Mouse (Mus musculus) forebrain, postnatal 0 days (tissue): Measurements from ENCODE around the gene Golt1a. TPM values are rescaled to one million over a fixed set of nuclear protein-coding genes. Genes with fewer than 3 reads are reported as not detected.

Experiments used
- ATAC-seq: fragments of 200-750 bp; cut with Nextera tagmentation; 2 replicates; pipeline ENCODE4 v1.8.0; 2017; ENCODE audit warnings: mild to moderate bottlenecking, moderate library complexity
- DNase-seq: peaks from one replicate; pipeline ENCODE4 v3.0.0-alpha.2; 2015
- H3K27ac ChIP-seq: fragments of 300-500 bp; sonication (generic); 2 replicates; pipeline ENCODE4 v1.5.1; 2014; ENCODE audit warnings: low read depth, mild to moderate bottlenecking, antibody characterized with exemption, low read length, moderate library complexity, mixed read lengths
- H3K27me3 ChIP-seq: fragments of 300-500 bp; sonication (generic); 2 replicates; pipeline ENCODE4 v1.6.1; 2014; ENCODE audit warnings: mild to moderate bottlenecking, low read length, mixed read lengths; ENCODE audit not compliant: insufficient read depth
- H3K36me3 ChIP-seq: fragments of 300-500 bp; sonication (generic); 2 replicates; pipeline ENCODE4 v1.6.1; 2014; ENCODE audit warnings: mild to moderate bottlenecking, moderate library complexity; ENCODE audit not compliant: insufficient read depth
- H3K4me1 ChIP-seq: fragments of 300-500 bp; sonication (generic); 2 replicates; pipeline ENCODE4 v1.6.1; 2014; ENCODE audit warnings: antibody characterized with exemption; ENCODE audit not compliant: insufficient read depth
- H3K4me2 ChIP-seq: fragments of 300-500 bp; sonication (generic); 2 replicates; pipeline ENCODE4 v1.6.1; 2014; ENCODE audit warnings: low read depth, mild to moderate bottlenecking, moderate library complexity
- H3K4me3 ChIP-seq: fragments of 300-500 bp; sonication (generic); 2 replicates; pipeline ENCODE4 v1.5.1; 2014; ENCODE audit warnings: low read depth, low read length, mixed read lengths
- H3K9ac ChIP-seq: fragments of 300-500 bp; sonication (generic); 2 replicates; pipeline ENCODE4 v1.6.1; 2014; ENCODE audit warnings: mild to moderate bottlenecking
- H3K9me3 ChIP-seq: fragments of 300-500 bp; sonication (generic); 2 replicates; pipeline ENCODE4 v1.6.1; 2016; ENCODE audit warnings: low read length
- CTCF ChIP-seq: sonication (generic); IDR thresholded peaks from 2 replicates; pipeline ENCODE4 v1.5.1; 2016; ENCODE audit warnings: antibody characterized with exemption, control low read depth, low read depth
- WGBS: fragments of 180-500 bp; shearing (Covaris S2); extraction: QIAGEN DNeasy Blood & Tissue Kit; methylation state at CpG from one replicate; pipeline ENCODE4 v1.1.7; 2014; 5-methylcytosine and 5-hydroxymethylcytosine counted together
- polyA plus RNA-seq: library from polyadenylated mRNA; unstranded; fragments of >200 nt; fragmentation: Nextera tagmentation; extraction: Ambion mirVana; gene quantifications from 2 replicates; pipeline ENCODE4 v1.2.1, GENCODE M21; 2015
- total RNA-seq: library from RNA; depleted of rRNA; stranded (reverse); fragments of >200 nt; gene quantifications from 2 replicates; pipeline ENCODE4 v1.2.3, GENCODE M21; 2014

Gene Golt1a
- total and polyA plus RNA-seq, 2 experiments from 2014 or later = 0.29 TPM; not detected in 1

DNA sequence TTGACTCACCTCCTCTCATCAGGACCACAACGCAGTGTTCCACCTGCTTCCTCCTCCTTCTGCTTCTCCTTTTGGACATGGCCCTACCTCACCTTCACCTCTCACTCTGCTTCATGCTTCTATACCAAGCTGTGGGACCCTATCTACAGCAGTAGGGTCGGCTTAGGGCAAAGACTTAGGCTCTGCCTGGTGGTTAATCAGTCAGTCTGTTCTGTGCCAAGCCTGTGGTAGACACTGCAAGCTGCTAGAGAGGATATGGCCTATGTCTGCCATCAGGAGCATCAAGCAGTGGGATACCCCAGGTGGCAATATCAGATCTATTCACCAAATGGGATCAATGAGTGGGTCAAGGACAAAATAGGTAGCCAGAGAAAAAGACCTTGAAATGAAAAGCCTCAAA lies 29.1 kb upstream of the Golt1a start:
- Histone ChIP-seq H3K9me3 (no peaks in the 10 kb centered on the region), H3K36me3 (peaks cover 29% of the 10 kb centered on the region; the same call in 1 of the 2 replicates), H3K4me1 (no peaks in the 10 kb centered on the region), H3K27ac (no peak overlapping the region), H3K9ac (no peak overlapping the region), H3K4me3 (no peak overlapping the region), H3K27me3 (no peaks in the 10 kb centered on the region), H3K4me2 (no peak overlapping the region)
- no peak for ATAC-seq
- 86% methylated on average over 2 of the region's 2 CpGs for WGBS
- no peak for DNase-seq
- no peak for TF ChIP-seq CTCF

DNA sequence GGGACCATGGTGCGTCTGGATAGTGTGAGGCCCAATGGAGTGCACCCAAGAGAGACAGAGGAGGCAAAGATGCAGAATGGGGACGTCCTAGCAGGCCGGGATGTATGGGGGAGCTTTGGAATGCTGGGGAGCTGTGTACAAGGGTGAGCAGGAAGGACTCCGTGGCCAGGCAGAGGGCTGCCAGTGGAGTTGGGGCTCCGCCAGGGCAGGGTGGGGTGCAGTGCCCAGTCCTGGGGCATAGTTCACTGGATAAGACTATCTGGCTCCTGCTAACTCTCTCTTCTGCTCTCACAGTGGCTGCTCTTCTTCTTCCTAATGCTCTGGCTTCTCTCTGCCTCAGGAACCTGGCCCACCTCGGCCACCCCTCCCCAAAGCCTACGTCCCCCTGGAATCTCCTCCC lies 23.7 kb upstream of the Golt1a start:
- TF ChIP-seq CTCF = no peak
- 80% methylated on average over 7 of the region's 7 CpGs for WGBS
- Histone ChIP-seq H3K36me3 (peaks cover 51% of the 10 kb centered on the region; the same call in 1 of the 2 replicates), H3K4me1 (no peaks in the 10 kb centered on the region), H3K4me3 (no peak overlapping the region), H3K9ac (no peak overlapping the region), H3K27me3 (no peaks in the 10 kb centered on the region), H3K27ac (no peak overlapping the region), H3K9me3 (no peaks in the 10 kb centered on the region), H3K4me2 (no peak overlapping the region)
- DNase-seq (no peak), ATAC-seq (no peak)

DNA sequence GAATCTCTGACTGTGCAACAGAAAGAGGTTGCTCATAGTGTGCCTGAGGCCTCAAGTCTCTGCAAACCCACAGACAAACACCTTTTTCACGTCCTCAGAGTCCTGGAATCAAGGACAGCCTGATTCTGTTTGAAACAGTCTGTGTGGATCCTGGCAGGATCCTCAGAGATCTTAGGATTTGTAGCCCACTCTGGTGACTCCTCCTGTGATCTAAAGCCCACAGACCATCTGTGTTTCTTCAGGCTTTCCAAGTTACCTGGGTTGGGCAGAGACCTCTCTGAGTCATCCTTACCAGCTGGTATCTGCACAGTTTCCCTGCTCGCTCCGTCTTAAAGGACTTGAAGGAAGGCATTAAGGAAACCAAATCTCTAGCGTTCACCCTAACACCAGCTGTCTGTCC lies 22.5 kb upstream of the Golt1a start:
- H3K36me3 ChIP-seq = peaks cover 46% of the 10 kb centered on the region; the same call in 1 of the 2 replicates
- ATAC-seq (no peak), DNase-seq (no peak)
- TF ChIP-seq CTCF = no peak
- no peaks in the 10 kb centered on the region for H3K9me3 ChIP-seq
- no peaks in the 10 kb centered on the region for H3K27me3 ChIP-seq
- H3K4me3 ChIP-seq = no peak overlapping the region
- H3K27ac ChIP-seq = no peak overlapping the region
- no peak overlapping the region for H3K4me2 ChIP-seq
- 86% methylated on average over 4 of the region's 4 CpGs for whole genome bisulfite sequencing
- no peak overlapping the region for H3K9ac ChIP-seq
- H3K4me1 ChIP-seq = no peaks in the 10 kb centered on the region

DNA sequence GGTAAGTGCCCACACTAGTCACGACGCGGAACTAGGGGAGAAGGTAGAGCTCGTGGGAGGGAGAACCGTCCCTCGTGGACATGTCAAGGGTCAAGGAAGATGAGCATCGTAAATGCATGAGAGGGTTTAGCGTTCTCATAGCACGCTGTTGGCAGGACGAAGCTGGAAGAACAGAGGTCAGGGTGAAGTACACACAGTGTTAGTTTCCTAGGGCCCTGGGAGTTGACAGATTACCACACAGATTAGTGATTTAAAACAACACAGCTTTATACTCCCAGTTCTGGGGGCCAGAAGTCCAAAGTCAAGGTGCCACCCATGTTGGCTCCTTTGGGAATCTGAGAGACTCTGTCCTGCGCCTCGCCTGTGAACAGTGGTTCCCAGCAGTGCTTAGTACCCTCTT lies 21.7 kb upstream of the Golt1a start:
- no peaks in the 10 kb centered on the region for H3K9me3 ChIP-seq
- H3K9ac ChIP-seq = no peak overlapping the region
- no peaks in the 10 kb centered on the region for H3K4me1 ChIP-seq
- TF ChIP-seq CTCF = no peak
- 96% methylated on average over 12 of the region's 12 CpGs for WGBS
- DNase-seq (no peak), ATAC-seq (no peak)
- H3K27me3 ChIP-seq = no peaks in the 10 kb centered on the region
- H3K27ac ChIP-seq = no peak overlapping the region
- H3K4me2 ChIP-seq = no peak overlapping the region
- no peak overlapping the region for H3K4me3 ChIP-seq
- H3K36me3 ChIP-seq = peaks cover 39% of the 10 kb centered on the region

DNA sequence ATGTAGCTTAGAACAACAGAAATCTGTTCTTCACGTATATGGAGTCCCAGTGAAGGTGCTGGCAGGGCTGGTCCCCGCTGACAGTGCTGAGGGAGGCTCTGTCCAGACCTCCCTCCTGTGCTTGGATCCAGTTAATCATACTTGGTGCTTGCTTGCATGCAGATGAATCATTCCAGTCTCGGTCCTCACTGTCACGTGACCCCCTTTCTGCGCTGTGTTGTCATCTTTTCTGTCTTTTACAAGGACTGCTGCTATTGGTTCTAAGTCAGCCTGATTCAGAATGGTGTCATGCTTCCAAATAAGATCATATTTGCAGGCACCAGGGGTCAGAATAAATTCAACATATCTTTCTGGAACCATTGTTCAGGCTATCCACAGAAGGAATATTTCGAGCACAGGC lies 17.7 kb upstream of the Golt1a start:
- Histone ChIP-seq H3K4me2 (no peak overlapping the region), H3K27ac (no peak overlapping the region), H3K27me3 (no peaks in the 10 kb centered on the region), H3K4me1 (no peaks in the 10 kb centered on the region), H3K36me3 (peaks cover 37% of the 10 kb centered on the region), H3K4me3 (no peak overlapping the region), H3K9ac (no peak overlapping the region), H3K9me3 (no peaks in the 10 kb centered on the region)
- WGBS = 90% methylated on average over 6 of the region's 6 CpGs
- TF ChIP-seq CTCF = no peak
- no peak for ATAC-seq
- DNase-seq = no peak

DNA sequence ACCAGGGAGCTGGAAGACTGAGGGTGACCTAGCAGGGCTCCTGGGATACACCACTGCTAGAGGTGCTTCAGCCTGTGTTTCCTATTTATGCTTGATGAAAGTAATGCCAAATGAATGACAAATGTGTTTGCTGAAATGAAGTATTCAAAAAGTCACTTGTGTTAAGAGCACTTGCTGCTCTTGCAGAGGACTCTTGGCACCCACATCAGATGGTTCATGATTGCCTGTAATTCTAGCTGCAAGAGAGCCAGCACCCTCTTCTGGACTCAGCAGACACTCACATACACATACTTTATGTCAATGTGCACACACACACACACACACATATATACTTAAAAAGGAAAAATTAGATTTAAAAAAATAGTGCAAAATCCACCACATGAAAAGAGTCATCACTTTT lies 17.0 kb upstream of the Golt1a start:
- no peak overlapping the region for H3K4me3 ChIP-seq
- no peak overlapping the region for H3K27ac ChIP-seq
- TF ChIP-seq CTCF = peak; percentile 29
- H3K36me3 ChIP-seq = peaks cover 30% of the 10 kb centered on the region
- H3K9me3 ChIP-seq = no peaks in the 10 kb centered on the region
- no peaks in the 10 kb centered on the region for H3K27me3 ChIP-seq
- no peak for ATAC-seq
- no peaks in the 10 kb centered on the region for H3K4me1 ChIP-seq
- H3K9ac ChIP-seq = no peak overlapping the region
- H3K4me2 ChIP-seq = no peak overlapping the region
- no peak for DNase-seq

DNA sequence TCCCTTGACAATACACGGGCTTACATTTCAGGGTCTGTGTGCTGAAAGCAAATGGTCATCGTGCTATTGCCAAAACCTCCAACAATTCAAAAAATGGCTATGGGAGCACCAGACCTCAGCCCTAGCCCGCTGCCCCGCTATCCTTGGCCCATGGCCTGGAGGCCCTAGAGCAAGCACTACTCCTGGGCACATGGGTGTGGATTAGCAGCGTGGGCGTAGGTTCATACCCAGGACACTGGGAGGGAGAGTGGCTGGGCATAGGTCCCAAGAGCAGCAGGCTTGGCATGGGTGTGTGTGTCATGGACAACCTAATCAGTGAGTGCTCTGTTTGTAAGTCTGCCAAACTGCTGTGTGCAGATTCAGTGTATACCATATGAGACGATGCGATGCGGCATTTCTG lies 13.2 kb upstream of the Golt1a start:
- WGBS = 74% methylated on average over 9 of the region's 9 CpGs
- no peak overlapping the region for H3K4me3 ChIP-seq
- ATAC-seq = peak; percentile 23; the same call in 1 of the 2 replicates
- no peak overlapping the region for H3K9ac ChIP-seq
- TF ChIP-seq CTCF = no peak
- peaks cover 26% of the 10 kb centered on the region for H3K36me3 ChIP-seq
- no peaks in the 10 kb centered on the region for H3K27me3 ChIP-seq
- H3K9me3 ChIP-seq = no peaks in the 10 kb centered on the region
- no peak overlapping the region for H3K27ac ChIP-seq
- H3K4me2 ChIP-seq = no peak overlapping the region
- no peaks in the 10 kb centered on the region for H3K4me1 ChIP-seq
- peak; percentile 20 for DNase-seq

DNA sequence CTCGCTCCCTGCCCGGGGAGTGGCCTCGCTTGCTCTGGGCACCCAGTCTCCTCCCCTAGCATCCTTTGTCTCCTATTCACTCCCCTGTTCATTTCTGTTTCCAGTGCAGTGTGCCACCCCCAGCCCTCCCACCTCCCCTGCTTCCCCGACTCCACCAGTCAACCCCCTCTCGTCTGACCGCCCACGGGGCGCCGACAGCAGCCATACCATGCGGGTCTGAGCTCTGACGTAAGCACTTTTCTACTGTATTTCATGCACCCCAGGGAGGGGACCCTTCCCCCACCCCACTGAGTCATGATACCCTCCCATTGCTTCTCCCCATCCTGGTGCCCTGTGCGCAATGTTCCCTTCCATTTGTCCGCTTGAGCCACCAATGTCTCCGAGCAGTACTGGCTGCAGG lies 10.8 kb upstream of the Golt1a start:
- Histone ChIP-seq H3K27ac (no peak overlapping the region), H3K9ac (no peak overlapping the region), H3K9me3 (no peaks in the 10 kb centered on the region), H3K4me1 (no peaks in the 10 kb centered on the region), H3K4me2 (no peak overlapping the region), H3K36me3 (peaks cover 19% of the 10 kb centered on the region), H3K4me3 (no peak overlapping the region), H3K27me3 (no peaks in the 10 kb centered on the region)
- TF ChIP-seq CTCF = no peak
- DNase-seq = no peak
- ATAC-seq = no peak
- WGBS = 49% methylated on average over 14 of the region's 14 CpGs
